Comparison of ENCODE assay signal across 8 mouse cellular contexts in genomic region chrX:103980036-103980435, GRCm38 (mm10). TPM values are rescaled to one million over a fixed set of nuclear protein-coding genes. Genes with fewer than 3 reads are reported as not detected.
DNase-seq lines count a peak whose midpoint lies in the region; ATAC-seq and TF ChIP-seq lines count a peak whose summit lies in the region.

No protein-coding gene starts in this region.

- WGBS in macrophage (ENCODE audit: missing documents) = 24% methylated on average over 12 of the region's 12 CpGs
- WGBS in stomach, postnatal 0 days = 18% methylated on average over 12 of the region's 12 CpGs

- peak; percentile 16 for DNase-seq in left cerebral cortex, postnatal 4 days
- no peak for DNase-seq in left cerebral cortex, adult 9 months (ENCODE audit: low spot score in 2 of 2)
- peak; percentile 11 for DNase-seq in c-Kit-positive CD71-positive TER-119-negative erythroid progenitor cells, embryonic 14.5 days (ENCODE audit: low read depth)
- peak; percentile 3 for DNase-seq in heart, adult 8-10 months (ENCODE audit: low spot score)
- DNase-seq in kidney, adult 9 months = peak; percentile 40
- peak; percentile 28 for DNase-seq in stomach, postnatal 0 days (ENCODE audit: low spot score)
- no peak for DNase-seq in ovary, postnatal 36 days (ENCODE audit: low spot score)

- H3K27me3 ChIP-seq in stomach, postnatal 0 days (ENCODE audit: control insufficient read depth, insufficient read depth, low read length) = no peaks in the 10 kb centered on the region

- H3K4me1 ChIP-seq in stomach, postnatal 0 days (replicated peaks; ENCODE audit: control insufficient read depth, insufficient read depth) = no peaks in the 10 kb centered on the region

- peak; percentile 47; the same call in 1 of the 2 replicates for ATAC-seq in stomach, postnatal 0 days (ENCODE audit: low FRiP score, low TSS enrichment)

- no peak for TF ChIP-seq CTCF in stomach, postnatal 0 days (IDR thresholded peaks at IDR 0.05; ENCODE audit: low read depth)

- peaks cover 56% of the 10 kb centered on the region for H3K79me2 ChIP-seq in macrophage (ENCODE audit: inconsistent target)

- TF ChIP-seq EP300 in stomach, postnatal 0 days (optimal IDR thresholded peaks at IDR 0.05) = no peak

- H3K9me3 ChIP-seq in stomach, postnatal 0 days (ENCODE audit: control insufficient read depth, low read length) = no peaks in the 10 kb centered on the region

- H3K9ac ChIP-seq in stomach, postnatal 0 days (ENCODE audit: low read length) = peak overlapping the region; percentile 90

- no peaks in the 10 kb centered on the region for H3K36me3 ChIP-seq in macrophage (ENCODE audit: inconsistent target)
- no peaks in the 10 kb centered on the region for H3K36me3 ChIP-seq in stomach, postnatal 0 days (ENCODE audit: control insufficient read depth, insufficient read depth, low read length)

- intact Hi-C loops in left cerebral cortex, postnatal 4 days (cut with DNase I) = no loop called here

- peak overlapping the region; percentile 48 for H3K4me2 ChIP-seq in stomach, postnatal 0 days (replicated peaks; ENCODE audit: low read depth)

- H3K4me3 ChIP-seq in macrophage (ENCODE audit: inconsistent target) = peak overlapping the region; percentile 67
- peak overlapping the region; percentile 71 for H3K4me3 ChIP-seq in stomach, postnatal 0 days (ENCODE audit: low read depth, low read length)

- H3K27ac ChIP-seq in macrophage = peak overlapping the region; percentile 72
- peak overlapping the region; percentile 97 for H3K27ac ChIP-seq in stomach, postnatal 0 days (replicated peaks)

RNA-seq across cellular contexts. Expression of gene Rlim, which starts 1.0 kb away (rescaled TPM):
- 10 to 100 TPM; 49.9 to 55.1 TPM for total RNA-seq in left cerebral cortex, postnatal 4 days (2021)
- 10 to 100 TPM; 24.2 to 25.8 (median 25.1) TPM for total RNA-seq in heart, adult 8-10 months (2022)
- 100 to 1,000 TPM in 24 of 26 experiments, 10 to 100 TPM in 2; 74.0 to 185 (median 136) TPM for total RNA-seq in macrophage (2018; cell fraction: chromatin; rRNA removed)
- 10 to 100 TPM; 63.5 to 93.0 (median 73.9) TPM for total RNA-seq in macrophage (2018; cell fraction: cytosol; rRNA removed)
- total RNA-seq in macrophage (2018; cell fraction: nucleus; rRNA removed) = 100 to 1,000 TPM; 107 to 188 (median 135) TPM
- polyA plus RNA-seq in macrophage (2018) = 24.6 to 30.9 TPM (median 27.9 TPM) in 3 replicates
- 11.6 and 12.4 TPM in 2 replicates for polyA plus RNA-seq in stomach, postnatal 0 days (2015; fragmentation: Nextera tagmentation; extraction: Ambion mirVana)

Comparison
In these comparisons a context has a peak if more than half of its experiments do, and no peak if none do; other contexts are left out.
1. DNase-seq: peak in left cerebral cortex, postnatal 4 days (single experiment), c-Kit-positive CD71-positive TER-119-negative erythroid progenitor cells, embryonic 14.5 days (single experiment), heart, adult 8-10 months (single experiment), kidney, adult 9 months (single experiment) and stomach, postnatal 0 days (single experiment); none in left cerebral cortex, adult 9 months (0 of 2) and ovary, postnatal 36 days (single experiment).